Mouse (Mus musculus): ENCODE results near the gene Cap2. TPM values are rescaled to one million over a fixed set of nuclear protein-coding genes. Genes with fewer than 3 reads are reported as not detected.

The Cap2 gene
- total and polyA plus RNA-seq, 3 experiments: 14.8 to 120 (median 22.3) TPM

DNA sequence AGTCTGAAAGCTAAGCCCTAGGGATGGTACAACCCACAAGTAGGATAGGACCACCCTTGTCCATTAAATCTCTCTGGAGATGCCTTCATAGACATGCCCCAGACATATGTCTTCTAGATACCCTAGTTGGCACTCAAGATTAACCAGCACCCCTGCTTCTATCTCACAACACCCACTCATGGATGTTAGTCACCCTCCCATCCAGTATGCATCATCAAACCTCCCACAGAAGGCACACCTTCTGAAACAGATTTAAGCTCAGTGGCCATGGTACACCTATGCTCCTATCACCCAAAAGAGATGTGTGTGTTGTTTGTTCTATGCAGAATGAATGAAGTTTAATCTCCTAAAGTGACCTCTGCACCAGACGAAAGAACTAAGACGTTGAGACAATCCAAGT lies 32.1 kb upstream of the Cap2 start:
- Histone ChIP-seq H3K9ac (ENCODE audit: control insufficient read depth, low read depth, low read length, poor library complexity, severe bottlenecking) (no peak overlapping the region), H3K79me2 (ENCODE audit: control insufficient read depth, insufficient read depth, low read length, poor library complexity) (no peaks in the 10 kb centered on the region), H3K36me3 (ENCODE audit: control insufficient read depth in 1 of 2, insufficient read depth in 2 of 2, low read length in 2 of 2) (no peaks in the 10 kb centered on the region), H3K27ac (ENCODE audit: control insufficient read depth, low read depth, low read length) (no peak overlapping the region), H3K9me3 (replicated peaks; ENCODE audit: insufficient read depth, low read length) (no peaks in the 10 kb centered on the region), H3K27me3 (ENCODE audit: control insufficient read depth in 1 of 2, insufficient read depth in 2 of 2, low read length in 2 of 2) (no peaks in the 10 kb centered on the region; a peak in 2 of 4 replicates), H3K4me3 (ENCODE audit: control insufficient read depth in 1 of 2, insufficient read depth in 1 of 2, low read depth in 2 of 2, low read length in 2 of 2) (no peak overlapping the region), H3K4me1 (ENCODE audit: control insufficient read depth in 1 of 2, insufficient read depth in 2 of 2, low read length in 2 of 2) (no peaks in the 10 kb centered on the region)
- DNase-seq (ENCODE audit: low read depth, low spot score): no peak
- TF ChIP-seq KAT2A (conservative IDR thresholded peaks at IDR 0.05; ENCODE audit: low read depth, low read length) (no peak), NELFE (IDR thresholded peaks at IDR 0.05; ENCODE audit: low read depth, low read length) (no peak), UBTF (IDR thresholded peaks at IDR 0.05; ENCODE audit: borderline replicate concordance, insufficient read depth, low read depth, low read length) (no peak), NRF1 (IDR thresholded peaks at IDR 0.05; ENCODE audit: insufficient read depth, low read depth, low read length, poor library complexity, severe bottlenecking) (no peak), HCFC1 (IDR thresholded peaks at IDR 0.05; ENCODE audit: low read depth, low read length) (no peak), MXI1 (IDR thresholded peaks at IDR 0.05; ENCODE audit: low read depth, low read length) (no peak), CTCF (IDR thresholded peaks at IDR 0.05 in 2 of 3, conservative IDR thresholded peaks at IDR 0.05 in 1 of 3; ENCODE audit: control insufficient read depth in 1 of 3, insufficient read depth in 1 of 3, low read depth in 2 of 3, low read length in 3 of 3, poor library complexity in 1 of 3, severe bottlenecking in 1 of 3) (no peak), POLR2A (IDR thresholded peaks at IDR 0.05; ENCODE audit: control insufficient read depth in 1 of 2, insufficient read depth in 1 of 2, low read depth in 1 of 2, low read length in 2 of 2, poor library complexity in 1 of 2) (no peak), ZC3H11A (IDR thresholded peaks at IDR 0.05; ENCODE audit: low read depth, low read length) (no peak), MYB (IDR thresholded peaks at IDR 0.05; ENCODE audit: low read depth, low read length) (no peak), TAL1 (IDR thresholded peaks at IDR 0.05; ENCODE audit: low read length) (no peak), JUND (IDR thresholded peaks at IDR 0.05; ENCODE audit: low read depth, low read length) (no peak), TCF12 (IDR thresholded peaks at IDR 0.05; ENCODE audit: low read depth, low read length) (no peak)

DNA sequence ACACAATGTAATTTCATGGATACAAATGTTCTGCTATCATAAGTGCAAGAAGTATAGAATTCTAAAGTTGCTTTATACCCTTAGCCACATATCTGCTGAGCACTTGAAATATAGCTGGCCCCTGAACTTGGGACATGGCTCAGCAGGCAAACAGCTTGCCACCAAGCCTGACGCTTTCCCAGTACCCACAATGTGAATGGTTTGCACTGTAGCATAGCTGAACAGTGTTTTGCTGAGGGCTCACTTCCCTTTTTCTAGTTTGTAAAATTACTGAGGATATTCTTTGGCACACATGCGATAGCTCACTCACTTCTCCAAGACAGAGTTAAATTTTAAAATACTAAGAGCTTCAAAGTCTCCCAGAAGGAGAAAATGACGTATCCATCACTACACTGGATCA lies 20.4 kb upstream of the Cap2 start:
- no peaks in the 10 kb centered on the region for H3K9me3 ChIP-seq (replicated peaks; ENCODE audit: insufficient read depth, low read length)
- H3K9ac ChIP-seq (ENCODE audit: control insufficient read depth, low read depth, low read length, poor library complexity, severe bottlenecking): no peak overlapping the region
- TF ChIP-seq MAZ (IDR thresholded peaks at IDR 0.05; ENCODE audit: low read depth, low read length): no peak
- TF ChIP-seq ZNF384 (IDR thresholded peaks at IDR 0.05; ENCODE audit: low read depth, low read length): no peak
- no peak for TF ChIP-seq MAFK (IDR thresholded peaks at IDR 0.05; ENCODE audit: borderline replicate concordance, low read depth, low read length)
- TF ChIP-seq TAL1 (IDR thresholded peaks at IDR 0.05; ENCODE audit: low read length): no peak
- TF ChIP-seq USF2 (IDR thresholded peaks at IDR 0.05; ENCODE audit: borderline replicate concordance in 1 of 2, insufficient read depth in 1 of 2, low read depth in 1 of 2, low read length in 2 of 2): no peak
- TF ChIP-seq MEF2A (IDR thresholded peaks at IDR 0.05; ENCODE audit: extremely low read depth, insufficient replicate concordance, low read depth, low read length, poor library complexity, severe bottlenecking): no peak
- no peak for TF ChIP-seq POLR2AphosphoS5 (IDR thresholded peaks at IDR 0.05; ENCODE audit: borderline replicate concordance, low read depth, low read length)
- no peak for TF ChIP-seq POLR2AphosphoS2 (IDR thresholded peaks at IDR 0.05; ENCODE audit: low read length)
- no peak for TF ChIP-seq CHD1 (IDR thresholded peaks at IDR 0.05; ENCODE audit: low read depth, low read length)
- no peak for TF ChIP-seq POLR2A (IDR thresholded peaks at IDR 0.05; ENCODE audit: control insufficient read depth in 1 of 2, insufficient read depth in 1 of 2, low read depth in 1 of 2, low read length in 2 of 2, poor library complexity in 1 of 2)
- TF ChIP-seq BHLHE40 (IDR thresholded peaks at IDR 0.05; ENCODE audit: borderline replicate concordance, low read depth, low read length): no peak
- no peak for TF ChIP-seq RCOR1 (IDR thresholded peaks at IDR 0.05; ENCODE audit: low read depth, low read length)
- no peak for TF ChIP-seq ELF1 (IDR thresholded peaks at IDR 0.05; ENCODE audit: low read depth, low read length)
- TF ChIP-seq GABPA (IDR thresholded peaks at IDR 0.05; ENCODE audit: low read depth, low read length): no peak
- TF ChIP-seq SMC3 (IDR thresholded peaks at IDR 0.05; ENCODE audit: low read depth, low read length): no peak
- TF ChIP-seq NRF1 (IDR thresholded peaks at IDR 0.05; ENCODE audit: insufficient read depth, low read depth, low read length, poor library complexity, severe bottlenecking): no peak
- TF ChIP-seq MXI1 (IDR thresholded peaks at IDR 0.05; ENCODE audit: low read depth, low read length): no peak
- H3K4me1 ChIP-seq (ENCODE audit: control insufficient read depth in 1 of 2, insufficient read depth in 2 of 2, low read length in 2 of 2): no peaks in the 10 kb centered on the region
- H3K27ac ChIP-seq (ENCODE audit: control insufficient read depth, low read depth, low read length): no peak overlapping the region
- peak; percentile 18 for DNase-seq (ENCODE audit: low read depth, low spot score)
- H3K27me3 ChIP-seq (ENCODE audit: control insufficient read depth in 1 of 2, insufficient read depth in 2 of 2, low read length in 2 of 2): peaks cover 0 to 3% of the 10 kb centered on the region in 2 experiments; a peak in 3 of 4 replicates
- H3K36me3 ChIP-seq (ENCODE audit: control insufficient read depth in 1 of 2, insufficient read depth in 2 of 2, low read length in 2 of 2): no peaks in the 10 kb centered on the region
- H3K4me3 ChIP-seq (ENCODE audit: control insufficient read depth in 1 of 2, insufficient read depth in 1 of 2, low read depth in 2 of 2, low read length in 2 of 2): no peak overlapping the region
- H3K79me2 ChIP-seq (ENCODE audit: control insufficient read depth, insufficient read depth, low read length, poor library complexity): no peaks in the 10 kb centered on the region
